Mouse (Mus musculus): ENCODE results near the gene Ezr. TPM values are rescaled to one million over a fixed set of nuclear protein-coding genes. Genes with fewer than 3 reads are reported as not detected.

The Ezr gene
- polyA plus RNA-seq, 1 experiment: 63.0 TPM

- no peak for DNase-seq (ENCODE audit: low read depth in 1 of 2, low spot score in 2 of 2)
- WGBS: 97% methylated on average over 16 of the region's 16 CpGs
- Histone ChIP-seq H3K36me3 (ENCODE audit: control insufficient read depth, insufficient read depth, low read length) (peaks cover 55% of the 10 kb centered on the region), H3K27me3 (ENCODE audit: control insufficient read depth, insufficient read depth, low read length) (no peaks in the 10 kb centered on the region), H3K27ac (ENCODE audit: insufficient read depth, low read length) (no peak overlapping the region), H3K4me3 (ENCODE audit: extremely low read depth, insufficient read depth, insufficient read length) (no peak overlapping the region), H3K4me1 (ENCODE audit: control insufficient read depth, insufficient read depth, insufficient read length) (no peaks in the 10 kb centered on the region)
- no peak for TF ChIP-seq CTCF (IDR thresholded peaks at IDR 0.05; ENCODE audit: extremely low read depth, insufficient read depth, insufficient read length, insufficient replicate concordance)
- no peak for TF ChIP-seq POLR2A (IDR thresholded peaks at IDR 0.05; ENCODE audit: low read depth, low read length)
Observed at GRCm38 (mm10) chr17:6757902-6758301, 24.7 kb downstream of the Ezr start.

- H3K27me3 ChIP-seq (ENCODE audit: control insufficient read depth, insufficient read depth, low read length): no peaks in the 10 kb centered on the region
- TF ChIP-seq POLR2A (IDR thresholded peaks at IDR 0.05; ENCODE audit: low read depth, low read length): no peak
- H3K27ac ChIP-seq (ENCODE audit: insufficient read depth, low read length): no peak overlapping the region
- no peak for DNase-seq (ENCODE audit: low read depth in 1 of 2, low spot score in 2 of 2)
- no peaks in the 10 kb centered on the region for H3K4me1 ChIP-seq (ENCODE audit: control insufficient read depth, insufficient read depth, insufficient read length)
- 81% methylated on average over 8 of the region's 8 CpGs for WGBS
- H3K36me3 ChIP-seq (ENCODE audit: control insufficient read depth, insufficient read depth, low read length): peaks cover 71% of the 10 kb centered on the region
- H3K4me3 ChIP-seq (ENCODE audit: extremely low read depth, insufficient read depth, insufficient read length): no peak overlapping the region
Observed at GRCm38 (mm10) chr17:6755873-6756272, 26.7 kb downstream of the Ezr start.

- H3K4me3 ChIP-seq (ENCODE audit: extremely low read depth, insufficient read depth, insufficient read length): no peak overlapping the region
- H3K27me3 ChIP-seq (ENCODE audit: control insufficient read depth, insufficient read depth, low read length): no peaks in the 10 kb centered on the region
- no peaks in the 10 kb centered on the region for H3K4me1 ChIP-seq (ENCODE audit: control insufficient read depth, insufficient read depth, insufficient read length)
- TF ChIP-seq POLR2A (IDR thresholded peaks at IDR 0.05; ENCODE audit: low read depth, low read length) (no peak), CTCF (IDR thresholded peaks at IDR 0.05; ENCODE audit: extremely low read depth, insufficient read depth, insufficient read length, insufficient replicate concordance) (no peak)
- DNase-seq (ENCODE audit: low read depth in 1 of 2, low spot score in 2 of 2): no peak
- 95% methylated on average over 9 of the region's 9 CpGs for WGBS
- H3K36me3 ChIP-seq (ENCODE audit: control insufficient read depth, insufficient read depth, low read length): peaks cover 78% of the 10 kb centered on the region
- no peak overlapping the region for H3K27ac ChIP-seq (ENCODE audit: insufficient read depth, low read length)
Observed at GRCm38 (mm10) chr17:6755176-6755575, 27.4 kb downstream of the Ezr start.

GRCm38 (mm10) chr17:6752375-6752774 lies 30.2 kb downstream of the Ezr start:
- peaks cover 2% of the 10 kb centered on the region; the same call in 1 of the 2 replicates for H3K4me1 ChIP-seq (ENCODE audit: control insufficient read depth, insufficient read depth, insufficient read length)
- peaks cover 83% of the 10 kb centered on the region for H3K36me3 ChIP-seq (ENCODE audit: control insufficient read depth, insufficient read depth, low read length)

GRCm38 (mm10) chr17:6751221-6751859 lies 31.2 kb downstream of the Ezr start:
- peaks cover 2% of the 10 kb centered on the region; the same call in 1 of the 2 replicates for H3K4me1 ChIP-seq (ENCODE audit: control insufficient read depth, insufficient read depth, insufficient read length)
- H3K27ac ChIP-seq (ENCODE audit: insufficient read depth, low read length): no peak overlapping the region
- peaks cover 83% of the 10 kb centered on the region for H3K36me3 ChIP-seq (ENCODE audit: control insufficient read depth, insufficient read depth, low read length)
- WGBS: 87% methylated on average over 11 of the region's 11 CpGs
- no peak for DNase-seq (ENCODE audit: low read depth in 1 of 2, low spot score in 2 of 2)
- no peak overlapping the region for H3K4me3 ChIP-seq (ENCODE audit: extremely low read depth, insufficient read depth, insufficient read length)
- TF ChIP-seq CTCF (IDR thresholded peaks at IDR 0.05; ENCODE audit: extremely low read depth, insufficient read depth, insufficient read length, insufficient replicate concordance) (no peak), POLR2A (IDR thresholded peaks at IDR 0.05; ENCODE audit: low read depth, low read length) (no peak)
- no peaks in the 10 kb centered on the region for H3K27me3 ChIP-seq (ENCODE audit: control insufficient read depth, insufficient read depth, low read length)

More at GRCm38 (mm10) chr17:6752375-6752774, 30.2 kb downstream of the Ezr start:
- WGBS: 93% methylated on average over 7 of the region's 7 CpGs
- H3K27me3 ChIP-seq (ENCODE audit: control insufficient read depth, insufficient read depth, low read length): no peaks in the 10 kb centered on the region
- no peak overlapping the region for H3K27ac ChIP-seq (ENCODE audit: insufficient read depth, low read length)
- TF ChIP-seq POLR2A (IDR thresholded peaks at IDR 0.05; ENCODE audit: low read depth, low read length): no peak
- TF ChIP-seq CTCF (IDR thresholded peaks at IDR 0.05; ENCODE audit: extremely low read depth, insufficient read depth, insufficient read length, insufficient replicate concordance): no peak
- no peak for DNase-seq (ENCODE audit: low read depth in 1 of 2, low spot score in 2 of 2)
- H3K4me3 ChIP-seq (ENCODE audit: extremely low read depth, insufficient read depth, insufficient read length): no peak overlapping the region

- TF ChIP-seq POLR2A (IDR thresholded peaks at IDR 0.05; ENCODE audit: low read depth, low read length): no peak
- TF ChIP-seq CTCF (IDR thresholded peaks at IDR 0.05; ENCODE audit: extremely low read depth, insufficient read depth, insufficient read length, insufficient replicate concordance): no peak
- H3K4me3 ChIP-seq (ENCODE audit: extremely low read depth, insufficient read depth, insufficient read length): no peak overlapping the region
- 64% methylated on average over 17 of the region's 17 CpGs for WGBS
- H3K4me1 ChIP-seq (ENCODE audit: control insufficient read depth, insufficient read depth, insufficient read length): peaks cover 10% of the 10 kb centered on the region; the same call in 1 of the 2 replicates
- H3K27ac ChIP-seq (ENCODE audit: insufficient read depth, low read length): no peak overlapping the region
- DNase-seq (ENCODE audit: low read depth in 1 of 2, low spot score in 2 of 2): no peak
- H3K27me3 ChIP-seq (ENCODE audit: control insufficient read depth, insufficient read depth, low read length): no peaks in the 10 kb centered on the region
- peaks cover 74% of the 10 kb centered on the region for H3K36me3 ChIP-seq (ENCODE audit: control insufficient read depth, insufficient read depth, low read length)
Observed at GRCm38 (mm10) chr17:6748779-6749464, 33.7 kb downstream of the Ezr start.

GRCm38 (mm10) chr17:6747478-6747877 lies 35.1 kb downstream of the Ezr start:
- Histone ChIP-seq H3K4me3 (ENCODE audit: extremely low read depth, insufficient read depth, insufficient read length) (no peak overlapping the region), H3K27me3 (ENCODE audit: control insufficient read depth, insufficient read depth, low read length) (no peaks in the 10 kb centered on the region), H3K4me1 (ENCODE audit: control insufficient read depth, insufficient read depth, insufficient read length) (peaks cover 20% of the 10 kb centered on the region; the same call in 1 of the 2 replicates), H3K27ac (ENCODE audit: insufficient read depth, low read length) (no peak overlapping the region), H3K36me3 (ENCODE audit: control insufficient read depth, insufficient read depth, low read length) (peaks cover 65% of the 10 kb centered on the region)
- TF ChIP-seq CTCF (IDR thresholded peaks at IDR 0.05; ENCODE audit: extremely low read depth, insufficient read depth, insufficient read length, insufficient replicate concordance): no peak
- TF ChIP-seq POLR2A (IDR thresholded peaks at IDR 0.05; ENCODE audit: low read depth, low read length): no peak
- DNase-seq (ENCODE audit: low read depth in 1 of 2, low spot score in 2 of 2): no peak
- 93% methylated on average over 7 of the region's 7 CpGs for WGBS
